Mouse (Mus musculus): Measurements from ENCODE around the gene Mrps21. TPM values are rescaled to one million over a fixed set of nuclear protein-coding genes. Genes with fewer than 3 reads are reported as not detected.

Mrps21 gene
- polyA plus RNA-seq, 1 experiment from 2014 or later = 331 TPM

DNA sequence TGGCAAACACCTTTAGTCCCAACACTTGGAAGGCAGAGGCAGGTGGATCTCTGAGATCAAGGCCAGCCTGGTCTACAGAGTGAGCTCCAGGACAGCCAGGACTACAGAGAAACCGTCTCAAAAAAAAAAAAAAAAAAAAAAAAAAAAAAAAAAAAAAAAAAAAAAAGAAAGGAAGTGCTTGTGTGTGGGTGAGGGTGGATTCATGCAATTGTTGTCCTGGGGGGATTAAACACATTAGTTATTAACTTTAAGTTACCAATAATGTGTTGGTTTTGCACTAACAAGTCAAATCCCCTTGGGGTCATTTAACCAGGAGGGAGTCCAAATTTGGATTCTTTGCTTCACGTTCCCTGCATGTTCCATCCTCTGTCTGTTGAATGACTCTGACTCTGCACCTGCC, 45.0 kb downstream of the Mrps21 start:
- no peaks in the 10 kb centered on the region for H3K4me1 ChIP-seq (ENCODE audit: control insufficient read depth, insufficient read depth, low read length)
- no peak overlapping the region for H3K9ac ChIP-seq (replicated peaks; ENCODE audit: low read length)
- WGBS = 71% methylated on average over 2 of the region's 2 CpGs
- DNase-seq (ENCODE audit: low spot score) = peak; percentile 3
- no peak overlapping the region for H3K27ac ChIP-seq (replicated peaks; ENCODE audit: low read depth, low read length)
- H3K36me3 ChIP-seq (replicated peaks; ENCODE audit: control insufficient read depth, insufficient read depth, low read depth, low read length) = peaks cover 12% of the 10 kb centered on the region
- ATAC-seq (replicated peaks; ENCODE audit: insufficient number of reproducible peaks, low FRiP score, low TSS enrichment, low read depth) = no peak
- H3K9me3 ChIP-seq (replicated peaks; ENCODE audit: control insufficient read depth, low read length) = no peaks in the 10 kb centered on the region
- no peaks in the 10 kb centered on the region for H3K27me3 ChIP-seq (ENCODE audit: control insufficient read depth, insufficient read depth, low read length)
- H3K4me3 ChIP-seq (ENCODE audit: low read depth, low read length) = no peak overlapping the region
- no peak overlapping the region for H3K4me2 ChIP-seq (ENCODE audit: low read depth, low read length)

DNA sequence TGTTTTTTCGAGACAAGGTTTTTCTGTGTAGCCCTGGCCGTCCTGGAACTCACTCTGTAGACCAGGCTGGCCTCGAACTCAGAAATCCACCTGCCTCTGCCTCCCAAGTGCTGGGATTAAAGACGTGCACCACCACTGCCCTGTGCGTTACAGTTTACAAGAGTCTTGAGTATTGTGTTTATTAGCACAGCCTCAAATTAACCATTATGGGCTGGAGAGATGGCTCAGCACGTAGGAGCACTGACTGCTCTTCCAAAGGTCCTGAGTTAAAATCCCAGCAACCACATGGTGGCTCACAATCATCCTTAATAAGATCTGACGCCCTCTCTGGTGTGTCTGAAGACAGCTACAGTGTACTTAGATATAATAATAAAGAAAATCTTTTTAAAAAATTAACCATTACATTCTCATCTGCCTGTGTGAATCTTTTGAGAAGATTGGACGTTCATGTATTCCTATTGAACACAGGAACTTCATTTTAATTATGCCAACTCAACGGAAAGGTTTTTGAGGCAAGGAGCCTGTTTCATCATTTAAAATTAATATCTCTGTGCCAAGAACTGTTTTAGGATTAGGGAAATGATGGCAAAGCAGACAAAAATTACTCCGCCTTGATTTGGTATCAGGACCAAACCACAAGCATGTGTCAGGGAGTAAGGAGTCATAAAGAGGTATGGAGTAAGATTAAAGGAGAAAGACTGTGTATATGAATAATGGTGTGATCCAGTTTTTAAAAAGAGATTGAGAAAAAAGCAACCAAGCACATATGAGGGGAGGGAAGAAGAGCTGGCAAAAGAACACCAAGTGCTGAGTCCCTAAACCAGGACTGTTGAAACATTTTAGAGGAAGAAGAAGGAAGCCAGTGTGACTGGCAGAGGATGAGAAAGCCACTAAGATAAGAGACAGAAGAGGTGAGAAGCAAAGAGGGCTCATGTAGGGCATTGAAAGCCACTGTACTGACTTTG, 51.0 kb downstream of the Mrps21 start:
- peak overlapping the region; percentile 47 for H3K4me2 ChIP-seq (ENCODE audit: low read depth, low read length)
- no peaks in the 10 kb centered on the region for H3K27me3 ChIP-seq (ENCODE audit: control insufficient read depth, insufficient read depth, low read length)
- no peaks in the 10 kb centered on the region; the same call in 1 of the 2 replicates for H3K4me1 ChIP-seq (ENCODE audit: control insufficient read depth, insufficient read depth, low read length)
- peak overlapping the region; percentile 96; the same call in 1 of the 2 replicates for H3K27ac ChIP-seq (replicated peaks; ENCODE audit: low read depth, low read length)
- H3K9me3 ChIP-seq (replicated peaks; ENCODE audit: control insufficient read depth, low read length) = no peaks in the 10 kb centered on the region
- H3K4me3 ChIP-seq (ENCODE audit: low read depth, low read length) = peak overlapping the region; percentile 85
- ATAC-seq (replicated peaks; ENCODE audit: insufficient number of reproducible peaks, low FRiP score, low TSS enrichment, low read depth) = no peak
- no peaks in the 10 kb centered on the region for H3K36me3 ChIP-seq (replicated peaks; ENCODE audit: control insufficient read depth, insufficient read depth, low read depth, low read length)
- WGBS = 50% methylated on average over 10 of the region's 10 CpGs
- H3K9ac ChIP-seq (replicated peaks; ENCODE audit: low read length) = peak overlapping the region; percentile 97
- peak; percentile 2 for DNase-seq (ENCODE audit: low spot score)

DNA sequence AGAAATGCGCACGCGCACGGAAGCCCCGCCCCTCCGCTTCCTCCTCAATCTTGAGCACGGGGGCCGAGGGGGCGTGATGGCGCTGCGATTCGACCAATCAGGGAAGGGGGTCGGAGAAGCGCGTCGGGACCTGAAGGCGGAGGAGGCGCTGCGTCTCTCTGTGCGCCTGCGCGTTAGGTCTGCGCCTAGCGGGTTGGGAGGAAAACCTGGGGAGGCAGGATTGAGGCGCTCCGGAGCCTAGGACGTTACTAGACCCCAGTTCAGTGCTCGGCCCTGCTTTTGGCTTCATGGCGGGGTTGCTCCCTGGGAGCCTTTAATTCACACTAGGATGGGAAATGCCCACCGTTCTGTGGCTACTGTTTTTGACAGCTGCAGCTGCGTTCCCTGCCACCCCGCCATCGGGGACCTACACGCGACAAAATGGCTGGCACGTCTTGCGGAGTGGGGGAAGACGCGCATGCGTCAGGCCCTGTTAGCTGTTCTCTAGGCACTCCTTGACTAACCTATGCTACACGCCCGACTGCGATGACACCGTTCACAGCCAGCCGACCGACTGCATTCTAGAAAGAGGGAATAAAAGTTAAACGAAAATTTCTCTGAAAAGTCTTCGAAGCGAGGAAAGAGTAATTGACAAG, 51.9 kb downstream of the Mrps21 start:
- DNase-seq (ENCODE audit: low spot score) (peak; percentile 100), ATAC-seq (replicated peaks; ENCODE audit: insufficient number of reproducible peaks, low FRiP score, low TSS enrichment, low read depth) (peak; percentile 97)
- no peaks in the 10 kb centered on the region for H3K9me3 ChIP-seq (replicated peaks; ENCODE audit: control insufficient read depth, low read length)
- no peaks in the 10 kb centered on the region; the same call in 1 of the 2 replicates for H3K4me1 ChIP-seq (ENCODE audit: control insufficient read depth, insufficient read depth, low read length)
- H3K27me3 ChIP-seq (ENCODE audit: control insufficient read depth, insufficient read depth, low read length) = no peaks in the 10 kb centered on the region
- peak overlapping the region; percentile 47 for H3K4me2 ChIP-seq (ENCODE audit: low read depth, low read length)
- H3K27ac ChIP-seq (replicated peaks; ENCODE audit: low read depth, low read length) = peak overlapping the region; percentile 99
- no peaks in the 10 kb centered on the region for H3K36me3 ChIP-seq (replicated peaks; ENCODE audit: control insufficient read depth, insufficient read depth, low read depth, low read length)
- H3K4me3 ChIP-seq (ENCODE audit: low read depth, low read length) = peak overlapping the region; percentile 85
- H3K9ac ChIP-seq (replicated peaks; ENCODE audit: low read length) = peak overlapping the region; percentile 97
- WGBS = under 1% methylated on average over 49 of the region's 49 CpGs

DNA sequence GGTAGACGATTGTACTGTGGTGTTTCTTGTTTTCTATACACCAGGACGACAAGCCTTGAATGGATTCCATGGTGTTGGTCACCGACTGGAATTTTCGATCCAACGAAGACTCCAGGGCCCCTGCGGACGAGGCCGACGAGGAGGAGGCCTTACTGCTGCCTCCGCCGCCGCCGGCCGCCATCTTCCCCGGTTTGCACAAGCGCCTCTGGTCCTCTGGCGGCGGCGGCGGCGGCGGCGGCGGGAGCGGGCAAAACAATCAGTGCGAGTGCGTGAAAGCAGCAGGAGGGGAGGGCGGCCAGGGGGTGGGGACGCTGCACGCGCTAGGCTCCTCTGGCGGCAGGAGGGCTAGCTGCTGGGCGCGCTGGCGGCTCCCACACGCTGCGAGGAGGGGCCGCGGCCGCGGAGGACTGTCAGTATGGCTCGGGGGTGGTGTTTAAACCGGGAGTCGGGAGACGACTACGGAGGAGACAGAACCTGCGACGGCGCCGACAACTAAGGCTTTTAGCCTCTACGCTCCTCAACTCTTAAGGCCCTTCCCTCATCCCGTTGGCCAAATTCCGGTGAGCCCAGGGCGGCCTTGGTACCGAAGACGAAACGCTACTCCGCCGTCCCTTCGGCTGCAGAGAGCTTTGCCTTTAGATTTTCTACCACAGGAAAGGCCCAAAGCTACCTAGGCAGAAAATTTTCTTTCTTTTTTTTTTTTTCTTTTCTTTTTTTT, 52.6 kb downstream of the Mrps21 start, which contains the start of gene Rprd2:
Gene Rprd2, minus strand, starts transcription at position 293 of the 718 bp plus-strand sequence.
- Histone ChIP-seq H3K36me3 (replicated peaks; ENCODE audit: control insufficient read depth, insufficient read depth, low read depth, low read length) (no peaks in the 10 kb centered on the region), H3K4me3 (ENCODE audit: low read depth, low read length) (peak within 1 kb of the TSS; percentile 85), H3K4me2 (ENCODE audit: low read depth, low read length) (peak within 1 kb of the TSS; percentile 73), H3K9ac (replicated peaks; ENCODE audit: low read length) (peak within 1 kb of the TSS; percentile 97), H3K27me3 (ENCODE audit: control insufficient read depth, insufficient read depth, low read length) (no peaks in the 10 kb centered on the region), H3K4me1 (ENCODE audit: control insufficient read depth, insufficient read depth, low read length) (no peaks in the 10 kb centered on the region; the same call in 1 of the 2 replicates), H3K27ac (replicated peaks; ENCODE audit: low read depth, low read length) (peak within 1 kb of the TSS; percentile 99), H3K9me3 (replicated peaks; ENCODE audit: control insufficient read depth, low read length) (no peaks in the 10 kb centered on the region)
- under 1% methylated on average over 60 of the region's 60 CpGs for WGBS
- ATAC-seq (replicated peaks; ENCODE audit: insufficient number of reproducible peaks, low FRiP score, low TSS enrichment, low read depth) (peak; percentile 23; the same call in 1 of the 2 replicates), DNase-seq (ENCODE audit: low spot score) (peak; percentile 75)

DNA sequence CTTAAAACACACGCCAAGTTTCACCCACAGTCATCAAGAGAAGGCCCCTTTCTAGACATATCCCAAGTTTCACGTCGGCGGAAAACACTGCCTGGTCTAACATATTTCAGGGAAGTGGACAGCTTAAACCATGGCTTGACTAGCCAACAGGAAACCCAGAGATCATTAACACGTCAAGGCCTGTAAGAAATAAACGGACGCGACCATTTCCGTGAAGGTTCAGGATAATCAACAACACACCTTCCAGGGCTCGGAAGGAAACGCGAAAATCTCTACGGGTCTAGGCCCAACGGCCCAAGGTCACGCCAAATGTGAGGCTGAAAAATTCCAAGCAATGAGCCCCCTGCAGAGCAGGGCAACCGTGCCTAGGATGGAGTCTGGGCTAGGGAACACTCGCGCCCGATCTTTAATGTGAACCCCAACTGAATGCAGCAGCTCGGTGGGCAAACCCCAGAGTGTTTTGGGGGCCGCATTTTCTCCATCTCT, 53.2 kb downstream of the Mrps21 start:
- WGBS = under 1% methylated on average over 21 of the region's 21 CpGs
- peak overlapping the region; percentile 85 for H3K4me3 ChIP-seq (ENCODE audit: low read depth, low read length)
- H3K9me3 ChIP-seq (replicated peaks; ENCODE audit: control insufficient read depth, low read length) = no peaks in the 10 kb centered on the region
- ATAC-seq (replicated peaks; ENCODE audit: insufficient number of reproducible peaks, low FRiP score, low TSS enrichment, low read depth) (no peak), DNase-seq (ENCODE audit: low spot score) (peak; percentile 67)
- H3K4me1 ChIP-seq (ENCODE audit: control insufficient read depth, insufficient read depth, low read length) = no peaks in the 10 kb centered on the region; the same call in 1 of the 2 replicates
- H3K4me2 ChIP-seq (ENCODE audit: low read depth, low read length) = peak overlapping the region; percentile 73
- H3K27me3 ChIP-seq (ENCODE audit: control insufficient read depth, insufficient read depth, low read length) = no peaks in the 10 kb centered on the region
- no peaks in the 10 kb centered on the region for H3K36me3 ChIP-seq (replicated peaks; ENCODE audit: control insufficient read depth, insufficient read depth, low read depth, low read length)
- peak overlapping the region; percentile 97 for H3K9ac ChIP-seq (replicated peaks; ENCODE audit: low read length)
- H3K27ac ChIP-seq (replicated peaks; ENCODE audit: low read depth, low read length) = peak overlapping the region; percentile 99

DNA sequence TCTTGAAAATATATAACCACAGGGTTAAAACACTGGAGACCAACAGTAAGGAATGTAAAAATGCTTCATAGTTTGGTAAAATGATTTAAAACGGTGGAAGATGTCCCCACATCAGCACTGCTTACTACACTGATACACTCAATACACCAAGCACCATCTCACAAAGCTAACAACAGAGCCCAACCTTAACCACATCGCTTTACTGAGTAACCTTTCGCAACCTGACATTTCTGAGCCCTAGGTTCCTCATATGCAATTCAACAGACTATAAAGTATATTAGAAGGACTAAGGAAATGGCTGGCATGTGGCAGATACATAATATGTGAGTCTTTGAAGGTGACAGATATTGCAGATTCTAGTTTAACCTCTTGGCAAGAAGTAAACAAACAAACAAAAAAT, 54.6 kb downstream of the Mrps21 start:
- Histone ChIP-seq H3K36me3 (replicated peaks; ENCODE audit: control insufficient read depth, insufficient read depth, low read depth, low read length) (no peaks in the 10 kb centered on the region), H3K27ac (replicated peaks; ENCODE audit: low read depth, low read length) (no peak overlapping the region), H3K9ac (replicated peaks; ENCODE audit: low read length) (no peak overlapping the region), H3K9me3 (replicated peaks; ENCODE audit: control insufficient read depth, low read length) (no peaks in the 10 kb centered on the region), H3K27me3 (ENCODE audit: control insufficient read depth, insufficient read depth, low read length) (no peaks in the 10 kb centered on the region), H3K4me2 (ENCODE audit: low read depth, low read length) (no peak overlapping the region), H3K4me3 (ENCODE audit: low read depth, low read length) (no peak overlapping the region), H3K4me1 (ENCODE audit: control insufficient read depth, insufficient read depth, low read length) (no peaks in the 10 kb centered on the region; the same call in 1 of the 2 replicates)
- no peak for DNase-seq (ENCODE audit: low spot score)
- 96% methylated on average over 3 of the region's 3 CpGs for WGBS
- ATAC-seq (replicated peaks; ENCODE audit: insufficient number of reproducible peaks, low FRiP score, low TSS enrichment, low read depth) = no peak

Data from embryonic facial prominence, embryonic 11.5 days (tissue).